Mouse (Mus musculus): ENCODE results near the gene Ddit4. TPM values are rescaled to one million over a fixed set of nuclear protein-coding genes. Genes with fewer than 3 reads are reported as not detected.

Ddit4 gene
- polyA plus RNA-seq, 1 experiment: 152 TPM

DNA sequence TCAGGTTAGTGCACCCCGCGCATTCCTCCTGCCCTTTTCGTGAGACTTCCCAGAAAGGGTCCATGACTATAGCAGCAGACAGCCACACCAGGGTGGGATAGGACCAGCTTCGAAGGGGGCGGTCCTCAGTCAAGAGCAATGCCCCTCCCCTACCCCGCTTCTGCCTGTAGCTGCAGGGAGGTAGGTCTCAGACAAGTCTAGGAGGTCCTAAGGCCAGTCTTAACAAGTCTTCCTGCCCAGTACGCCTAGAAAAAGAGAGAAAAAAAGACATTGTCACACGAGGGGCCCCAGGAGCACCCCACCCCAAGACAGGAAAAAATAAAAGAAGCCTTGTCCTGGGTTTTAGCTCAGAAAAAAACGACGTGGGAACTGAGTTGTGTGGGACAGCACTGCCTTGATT lies 35.0 kb downstream of the Ddit4 start:
- TF ChIP-seq CTCF (IDR thresholded peaks at IDR 0.05; ENCODE audit: extremely low read depth, insufficient read depth, insufficient read length, insufficient replicate concordance) (no peak), POLR2A (IDR thresholded peaks at IDR 0.05; ENCODE audit: low read depth, low read length) (no peak)
- WGBS: 10% methylated on average over 10 of the region's 10 CpGs
- DNase-seq (ENCODE audit: low read depth in 1 of 2, low spot score in 2 of 2): no peak
- Histone ChIP-seq H3K27ac (ENCODE audit: insufficient read depth, low read length) (no peak overlapping the region), H3K4me3 (ENCODE audit: extremely low read depth, insufficient read depth, insufficient read length) (peak overlapping the region; percentile 12; the same call in 1 of the 2 replicates), H3K4me1 (ENCODE audit: control insufficient read depth, insufficient read depth, insufficient read length) (peaks cover 16% of the 10 kb centered on the region; the same call in 1 of the 2 replicates), H3K27me3 (ENCODE audit: control insufficient read depth, insufficient read depth, low read length) (no peaks in the 10 kb centered on the region), H3K36me3 (ENCODE audit: control insufficient read depth, insufficient read depth, low read length) (no peaks in the 10 kb centered on the region)

DNA sequence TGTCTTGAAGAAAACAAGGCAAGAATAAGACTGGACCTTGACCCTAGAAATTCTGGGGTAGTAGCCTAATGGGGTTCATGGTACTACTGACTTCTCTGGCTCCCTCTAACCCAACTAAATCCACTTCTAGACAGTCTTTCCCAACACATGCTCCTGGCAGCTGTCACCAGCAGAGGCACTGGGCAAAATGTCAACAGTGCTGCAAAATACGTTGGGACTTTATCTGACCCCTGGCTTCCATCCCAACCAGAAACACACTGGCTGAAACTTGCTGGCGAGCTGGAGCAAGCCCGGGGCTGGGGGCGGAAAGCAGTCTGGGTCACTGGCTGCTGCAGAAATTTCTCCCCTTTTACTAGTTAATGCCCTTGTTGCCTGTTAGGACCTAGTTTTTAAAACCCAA lies 35.5 kb downstream of the Ddit4 start:
- Histone ChIP-seq H3K4me3 (ENCODE audit: extremely low read depth, insufficient read depth, insufficient read length) (no peak overlapping the region), H3K27ac (ENCODE audit: insufficient read depth, low read length) (no peak overlapping the region), H3K4me1 (ENCODE audit: control insufficient read depth, insufficient read depth, insufficient read length) (peaks cover 16% of the 10 kb centered on the region; the same call in 1 of the 2 replicates), H3K36me3 (ENCODE audit: control insufficient read depth, insufficient read depth, low read length) (no peaks in the 10 kb centered on the region), H3K27me3 (ENCODE audit: control insufficient read depth, insufficient read depth, low read length) (no peaks in the 10 kb centered on the region)
- WGBS: 44% methylated on average over 4 of the region's 4 CpGs
- TF ChIP-seq POLR2A (IDR thresholded peaks at IDR 0.05; ENCODE audit: low read depth, low read length): no peak
- TF ChIP-seq CTCF (IDR thresholded peaks at IDR 0.05; ENCODE audit: extremely low read depth, insufficient read depth, insufficient read length, insufficient replicate concordance): no peak
- no peak for DNase-seq (ENCODE audit: low read depth in 1 of 2, low spot score in 2 of 2)

DNA sequence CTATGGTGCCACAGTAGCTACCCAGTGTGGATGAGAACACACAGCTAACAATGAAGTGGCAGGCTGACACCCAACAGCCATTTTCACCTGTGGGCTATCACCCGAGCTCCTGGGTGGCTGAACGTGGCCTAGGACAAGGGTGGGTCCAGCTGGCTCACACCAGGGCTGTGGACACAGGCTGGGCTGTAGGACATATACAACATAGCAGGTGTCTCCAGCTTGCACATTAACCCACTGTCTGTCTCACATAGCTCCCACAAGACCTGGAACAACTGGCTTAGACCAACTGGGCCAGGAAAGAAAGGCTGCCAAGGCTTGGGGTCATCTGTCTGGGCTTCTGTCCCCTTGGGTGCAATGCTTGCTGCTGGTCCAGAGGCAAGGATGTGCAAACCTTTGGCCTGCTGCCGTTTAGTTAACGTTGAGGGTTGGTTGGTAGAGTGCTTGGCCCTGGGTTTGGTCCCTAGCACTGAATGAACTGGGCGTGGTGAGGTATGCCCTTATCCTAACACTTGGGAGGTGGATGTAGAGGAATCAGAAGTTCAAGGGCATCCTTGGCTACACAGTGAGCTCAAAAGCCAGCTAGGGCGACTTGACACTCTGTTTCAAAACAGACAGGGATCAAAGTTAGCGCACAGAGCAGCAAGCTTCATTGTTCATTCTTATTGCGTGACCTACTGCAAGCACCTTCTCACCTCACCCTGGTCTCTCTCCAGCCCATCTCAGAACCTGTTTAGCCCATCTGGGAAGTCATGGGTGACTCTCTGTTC lies 36.3 kb downstream of the Ddit4 start:
- no peak for TF ChIP-seq CTCF (IDR thresholded peaks at IDR 0.05; ENCODE audit: extremely low read depth, insufficient read depth, insufficient read length, insufficient replicate concordance)
- Histone ChIP-seq H3K27ac (ENCODE audit: insufficient read depth, low read length) (no peak overlapping the region; the same call in 1 of the 2 replicates), H3K36me3 (ENCODE audit: control insufficient read depth, insufficient read depth, low read length) (no peaks in the 10 kb centered on the region), H3K4me1 (ENCODE audit: control insufficient read depth, insufficient read depth, insufficient read length) (peaks cover 19% of the 10 kb centered on the region; the same call in 1 of the 2 replicates), H3K4me3 (ENCODE audit: extremely low read depth, insufficient read depth, insufficient read length) (no peak overlapping the region), H3K27me3 (ENCODE audit: control insufficient read depth, insufficient read depth, low read length) (no peaks in the 10 kb centered on the region)
- 88% methylated on average over 8 of the region's 8 CpGs for WGBS
- DNase-seq (ENCODE audit: low read depth in 1 of 2, low spot score in 2 of 2): no peak

- TF ChIP-seq POLR2A (IDR thresholded peaks at IDR 0.05; ENCODE audit: low read depth, low read length): no peak
- no peak for TF ChIP-seq CTCF (IDR thresholded peaks at IDR 0.05; ENCODE audit: extremely low read depth, insufficient read depth, insufficient read length, insufficient replicate concordance)
- peak overlapping the region; percentile 56 for H3K27ac ChIP-seq (ENCODE audit: insufficient read depth, low read length)
- DNase-seq (ENCODE audit: low read depth in 1 of 2, low spot score in 2 of 2): no peak
- peak overlapping the region; percentile 31; the same call in 1 of the 2 replicates for H3K4me3 ChIP-seq (ENCODE audit: extremely low read depth, insufficient read depth, insufficient read length)
- no peaks in the 10 kb centered on the region for H3K27me3 ChIP-seq (ENCODE audit: control insufficient read depth, insufficient read depth, low read length)
- H3K4me1 ChIP-seq (ENCODE audit: control insufficient read depth, insufficient read depth, insufficient read length): peaks cover 46% of the 10 kb centered on the region; the same call in 1 of the 2 replicates
- WGBS: 18% methylated on average over 25 of the region's 25 CpGs
- no peaks in the 10 kb centered on the region for H3K36me3 ChIP-seq (ENCODE audit: control insufficient read depth, insufficient read depth, low read length)
Measured at GRCm38 (mm10) chr10:59911561-59912198, 40.0 kb downstream of the Ddit4 start.

- TF ChIP-seq POLR2A (IDR thresholded peaks at IDR 0.05; ENCODE audit: low read depth, low read length) (no peak), CTCF (IDR thresholded peaks at IDR 0.05; ENCODE audit: extremely low read depth, insufficient read depth, insufficient read length, insufficient replicate concordance) (no peak)
- no peaks in the 10 kb centered on the region for H3K36me3 ChIP-seq (ENCODE audit: control insufficient read depth, insufficient read depth, low read length)
- peak overlapping the region; percentile 31; the same call in 1 of the 2 replicates for H3K4me3 ChIP-seq (ENCODE audit: extremely low read depth, insufficient read depth, insufficient read length)
- H3K27ac ChIP-seq (ENCODE audit: insufficient read depth, low read length): peak overlapping the region; percentile 56; the same call in 1 of the 2 replicates
- H3K27me3 ChIP-seq (ENCODE audit: control insufficient read depth, insufficient read depth, low read length): no peaks in the 10 kb centered on the region
- peak; percentile 57 to 84 for DNase-seq (ENCODE audit: low read depth in 1 of 2, low spot score in 2 of 2)
- peaks cover 48% of the 10 kb centered on the region; the same call in 1 of the 2 replicates for H3K4me1 ChIP-seq (ENCODE audit: control insufficient read depth, insufficient read depth, insufficient read length)
- WGBS: 26% methylated on average over 6 of the region's 6 CpGs
Measured at GRCm38 (mm10) chr10:59911091-59911490, 40.5 kb downstream of the Ddit4 start.

GRCm38 (mm10) chr10:59909357-59909847 lies 42.2 kb downstream of the Ddit4 start:
- no peaks in the 10 kb centered on the region for H3K27me3 ChIP-seq (ENCODE audit: control insufficient read depth, insufficient read depth, low read length)
- H3K27ac ChIP-seq (ENCODE audit: insufficient read depth, low read length): peak overlapping the region; percentile 67
- H3K4me3 ChIP-seq (ENCODE audit: extremely low read depth, insufficient read depth, insufficient read length): peak overlapping the region; percentile 16; the same call in 1 of the 2 replicates
- DNase-seq (ENCODE audit: low read depth in 1 of 2, low spot score in 2 of 2): no peak
- no peak for TF ChIP-seq POLR2A (IDR thresholded peaks at IDR 0.05; ENCODE audit: low read depth, low read length)
- TF ChIP-seq CTCF (IDR thresholded peaks at IDR 0.05; ENCODE audit: extremely low read depth, insufficient read depth, insufficient read length, insufficient replicate concordance): no peak
- WGBS: 25% methylated on average over 14 of the region's 14 CpGs
- peaks cover 48% of the 10 kb centered on the region; the same call in 1 of the 2 replicates for H3K4me1 ChIP-seq (ENCODE audit: control insufficient read depth, insufficient read depth, insufficient read length)
- H3K36me3 ChIP-seq (ENCODE audit: control insufficient read depth, insufficient read depth, low read length): no peaks in the 10 kb centered on the region

Measured in spleen, adult 2 months (tissue).